Mouse (Mus musculus): Measurements from ENCODE around the gene Med17. TPM values are rescaled to one million over a fixed set of nuclear protein-coding genes. Genes with fewer than 3 reads are reported as not detected.

Gene Med17
- polyA plus RNA-seq, 1 experiment from 2014 or later = 30.9 TPM

DNA sequence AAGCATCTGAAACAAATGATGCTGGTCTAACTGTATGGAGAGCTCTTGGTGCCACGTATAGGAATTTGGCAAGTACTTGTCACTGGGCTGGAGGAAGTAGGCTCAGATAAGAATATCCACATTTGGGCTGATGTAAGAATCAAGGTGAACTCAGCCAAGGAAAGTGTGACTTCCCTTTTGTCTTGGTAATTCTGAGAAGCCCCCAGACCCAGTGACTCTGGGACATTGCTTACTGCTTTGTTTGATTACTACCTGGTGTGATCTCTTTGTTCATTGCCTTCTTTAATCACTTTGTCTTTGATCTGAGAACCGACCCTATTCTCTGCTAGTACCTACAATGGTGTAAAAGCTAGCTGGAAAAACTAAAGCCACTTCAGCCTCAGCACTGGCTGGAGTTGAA is 54.8 kb downstream of the Med17 start:
- WGBS = 26% methylated on average over 2 of the region's 2 CpGs
- no peak for ATAC-seq (ENCODE audit: low read depth)

DNA sequence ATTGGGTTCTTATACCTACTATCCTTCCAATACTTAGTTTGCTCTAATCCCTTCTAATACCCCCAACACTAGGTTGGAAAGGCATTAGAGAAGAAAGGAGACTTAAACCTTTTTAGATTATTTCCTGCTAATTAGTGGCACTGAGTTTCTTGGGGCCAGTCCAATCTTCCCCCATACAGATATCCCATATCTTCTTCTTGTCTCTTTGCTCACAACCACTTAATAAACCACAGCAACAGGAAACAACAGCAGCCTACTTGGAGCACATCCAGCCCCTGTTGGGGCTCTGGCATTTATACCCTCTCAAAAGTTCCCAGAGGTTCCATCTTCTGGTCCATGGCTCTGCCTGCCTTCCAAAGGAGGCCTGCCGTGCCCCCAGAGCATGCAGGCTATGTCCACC is 66.0 kb downstream of the Med17 start:
- no peak overlapping the region for H3K4me3 ChIP-seq (ENCODE audit: low read length)
- H3K9me3 ChIP-seq (ENCODE audit: control insufficient read depth, low read length) = no peaks in the 10 kb centered on the region
- 50% methylated on average over 1 of the region's 1 CpGs for WGBS
- H3K4me1 ChIP-seq (replicated peaks; ENCODE audit: control insufficient read depth, insufficient read depth, low read length) = no peaks in the 10 kb centered on the region
- H3K36me3 ChIP-seq (ENCODE audit: control insufficient read depth, insufficient read depth, low read length) = no peaks in the 10 kb centered on the region
- H3K9ac ChIP-seq (ENCODE audit: low read length) = no peak overlapping the region
- H3K27me3 ChIP-seq (ENCODE audit: control insufficient read depth, insufficient read depth, low read depth, low read length) = no peaks in the 10 kb centered on the region
- no peak for ATAC-seq (ENCODE audit: low read depth)
- H3K27ac ChIP-seq (ENCODE audit: low read length) = no peak overlapping the region
- no peak overlapping the region for H3K4me2 ChIP-seq (ENCODE audit: low read depth, low read length)

More for the DNA sequence above, 54.8 kb downstream of the Med17 start:
- no peaks in the 10 kb centered on the region for H3K36me3 ChIP-seq (ENCODE audit: control insufficient read depth, insufficient read depth, low read length)
- H3K4me3 ChIP-seq (ENCODE audit: low read length) = no peak overlapping the region
- no peaks in the 10 kb centered on the region for H3K27me3 ChIP-seq (ENCODE audit: control insufficient read depth, insufficient read depth, low read depth, low read length)
- no peaks in the 10 kb centered on the region for H3K9me3 ChIP-seq (ENCODE audit: control insufficient read depth, low read length)
- H3K4me2 ChIP-seq (ENCODE audit: low read depth, low read length) = no peak overlapping the region
- H3K27ac ChIP-seq (ENCODE audit: low read length) = no peak overlapping the region
- H3K9ac ChIP-seq (ENCODE audit: low read length) = no peak overlapping the region
- no peaks in the 10 kb centered on the region for H3K4me1 ChIP-seq (replicated peaks; ENCODE audit: control insufficient read depth, insufficient read depth, low read length)

- Histone ChIP-seq H3K4me2 (ENCODE audit: low read depth, low read length) (no peak overlapping the region), H3K36me3 (ENCODE audit: control insufficient read depth, insufficient read depth, low read length) (no peaks in the 10 kb centered on the region), H3K27me3 (ENCODE audit: control insufficient read depth, insufficient read depth, low read depth, low read length) (no peaks in the 10 kb centered on the region), H3K4me3 (ENCODE audit: low read length) (no peak overlapping the region), H3K27ac (ENCODE audit: low read length) (no peak overlapping the region), H3K9ac (ENCODE audit: low read length) (no peak overlapping the region), H3K4me1 (replicated peaks; ENCODE audit: control insufficient read depth, insufficient read depth, low read length) (no peaks in the 10 kb centered on the region), H3K9me3 (ENCODE audit: control insufficient read depth, low read length) (no peaks in the 10 kb centered on the region)
- 58% methylated on average over 3 of the region's 3 CpGs for WGBS
- no peak for ATAC-seq (ENCODE audit: low read depth)
These were observed 67.9 kb downstream of the Med17 start for GRCm38 (mm10) chr9:15211876-15212275.

Small RNAs within 50 kb of the gene (microRNA-seq; reads per million reads assigned to microRNA genes)
- gene Gm49349 (not detected), gene mmu-mir-7650 (not detected)

Other genes starting within 250 kb of the Med17 start
- 23.0 and 27.3 TPM in 2 replicates for gene Panx1, start 234.5 kb downstream of the Med17 start, polyA plus RNA-seq (2015; fragmentation: Nextera tagmentation; extraction: Ambion mirVana)
- not detected in 2 replicates for gene Hephl1, start 167.8 kb downstream of the Med17 start, polyA plus RNA-seq (2015; fragmentation: Nextera tagmentation; extraction: Ambion mirVana)
- gene Vstm5, start 40.9 kb downstream of the Med17 start, polyA plus RNA-seq (2015; fragmentation: Nextera tagmentation; extraction: Ambion mirVana) = 0.84 and 1.1 TPM in 2 replicates
- gene Taf1d, start 26.3 kb upstream of the Med17 start, polyA plus RNA-seq (2015; fragmentation: Nextera tagmentation; extraction: Ambion mirVana) = 58.3 and 67.0 TPM in 2 replicates
- 8.5 and 10.5 TPM in 2 replicates for gene 4931406C07Rik, start 26.5 kb upstream of the Med17 start, polyA plus RNA-seq (2015; fragmentation: Nextera tagmentation; extraction: Ambion mirVana)
- gene Cep295, start 77.9 kb upstream of the Med17 start, polyA plus RNA-seq (2015; fragmentation: Nextera tagmentation; extraction: Ambion mirVana) = 15.8 and 18.9 TPM in 2 replicates
- gene Smco4, start 213.5 kb upstream of the Med17 start, polyA plus RNA-seq (2015; fragmentation: Nextera tagmentation; extraction: Ambion mirVana) = 3.2 and 3.4 TPM in 2 replicates

Measured in lung, embryonic 16.5 days (tissue).